Mouse (Mus musculus): Measurements from ENCODE around the gene Tpbpa.
"Not testable (repeated sequence)": the region's sequence is repeated elsewhere in the genome, so short reads cannot be mapped to it uniquely, and the experiment has no call there.

Gene Tpbpa

GRCm38 (mm10) chr13:60941884-60942283 is at the start of gene Tpbpa:
Tpbpa (minus strand) TSS chr13:60941984.
- DNase-seq (ENCODE audit: low read depth, low spot score), result not testable (repeated sequence)

GRCm38 (mm10) chr13:60986915-60987314 is 45.1 kb upstream of the Tpbpa start:
- not testable (repeated sequence) for DNase-seq (ENCODE audit: low read depth, low spot score)

DNA sequence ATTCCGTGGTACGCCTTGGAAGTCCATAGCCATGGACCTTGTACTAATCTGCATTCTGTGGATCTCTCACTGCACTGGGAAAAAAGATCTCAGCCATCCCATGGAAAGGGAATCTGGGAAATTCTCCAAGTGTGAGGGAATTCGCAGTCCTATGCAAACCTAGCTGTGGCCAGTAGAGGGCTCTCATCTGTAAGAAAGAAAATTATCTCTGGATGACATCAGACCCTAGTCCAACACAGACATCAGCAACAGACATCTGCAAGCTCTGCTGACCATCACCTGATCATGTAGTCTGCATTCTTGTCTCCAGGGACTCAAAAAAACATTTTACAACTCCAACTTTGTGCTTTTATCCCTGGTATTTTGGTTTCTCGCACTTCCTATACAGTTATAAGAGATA is 30.5 kb upstream of the Tpbpa start:
- DNase-seq (ENCODE audit: low read depth, low spot score), result not testable (repeated sequence)

DNA sequence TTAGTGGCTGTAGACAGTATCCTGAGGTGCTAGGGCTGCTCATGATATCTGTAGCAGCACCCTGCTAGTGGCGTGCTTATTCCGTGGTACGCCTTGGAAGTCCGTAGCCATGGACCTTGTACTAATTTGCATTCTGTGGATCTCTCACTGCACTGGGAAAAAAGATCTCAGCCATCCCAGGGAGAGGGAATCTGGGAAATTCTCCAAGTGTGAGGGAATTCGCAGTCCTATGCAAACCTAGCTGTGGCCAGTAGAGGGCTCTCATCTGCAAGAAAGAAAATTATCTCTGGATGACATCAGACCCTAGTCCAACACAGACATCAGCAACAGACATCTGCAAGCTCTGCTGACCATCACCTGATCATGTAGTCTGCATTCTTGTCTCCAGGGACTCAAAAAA is 22.2 kb upstream of the Tpbpa start:
- DNase-seq (ENCODE audit: low read depth, low spot score), result not testable (repeated sequence)

DNA sequence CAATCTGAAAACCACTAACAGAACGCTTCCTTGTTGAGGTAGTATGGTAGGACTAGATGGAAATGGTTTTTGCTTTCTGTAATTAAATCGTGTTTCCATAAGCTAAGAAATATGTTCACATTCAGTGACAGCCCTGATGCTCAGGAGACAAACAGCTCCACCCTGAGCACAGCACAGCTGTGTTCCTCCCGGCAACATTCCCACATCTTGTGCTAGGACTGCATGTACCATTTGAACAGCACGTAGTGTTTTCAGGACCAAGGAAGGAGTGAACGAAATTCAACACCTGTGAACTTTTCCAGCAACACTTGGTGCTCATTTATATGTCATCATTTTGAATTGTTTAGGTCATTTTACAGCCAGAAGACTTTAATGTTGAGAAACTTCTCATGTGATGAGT is 19.9 kb upstream of the Tpbpa start:
- no peak for DNase-seq (ENCODE audit: low read depth, low spot score)

GRCm38 (mm10) chr13:60936500-60936901 is 5.3 kb downstream of the Tpbpa start, which contains the start of the genes Gm49391 and Ctla2a:
Gm49391 (minus strand) TSS chr13:60936571.
Ctla2a (minus strand) TSS chr13:60936625.
- no peak for DNase-seq (ENCODE audit: low read depth, low spot score)

GRCm38 (mm10) chr13:60935490-60935889 is 6.3 kb downstream of the Tpbpa start, which contains the start of gene Gm49393:
Gm49393 (minus strand) TSS chr13:60935590.
- DNase-seq (ENCODE audit: low read depth, low spot score), result not testable (repeated sequence)

DNA sequence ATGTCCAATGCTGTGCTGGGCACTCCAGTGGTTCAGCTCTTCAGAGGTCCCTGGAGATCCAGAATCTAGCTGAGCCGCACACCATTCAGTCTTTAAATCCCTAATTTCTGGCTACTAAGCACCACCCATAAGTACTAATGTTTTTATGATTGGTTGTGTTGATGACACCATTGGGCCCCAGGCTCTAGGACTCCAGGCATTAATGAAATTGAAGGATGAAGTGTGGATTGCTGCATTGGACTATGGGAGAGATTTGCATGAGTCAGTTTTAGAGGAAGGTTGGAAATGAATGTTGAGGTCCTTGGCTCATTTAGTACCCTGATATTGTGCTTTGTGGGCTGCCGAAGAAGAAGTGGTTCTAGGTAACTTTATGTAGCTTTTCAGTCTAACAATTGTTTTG is 37.0 kb downstream of the Tpbpa start, which contains the start of gene Tpbpb:
TSS of gene Tpbpb (minus strand) at position 101 of the 400 bp plus-strand sequence.
- DNase-seq (ENCODE audit: low read depth, low spot score), result not testable (repeated sequence)

DNA sequence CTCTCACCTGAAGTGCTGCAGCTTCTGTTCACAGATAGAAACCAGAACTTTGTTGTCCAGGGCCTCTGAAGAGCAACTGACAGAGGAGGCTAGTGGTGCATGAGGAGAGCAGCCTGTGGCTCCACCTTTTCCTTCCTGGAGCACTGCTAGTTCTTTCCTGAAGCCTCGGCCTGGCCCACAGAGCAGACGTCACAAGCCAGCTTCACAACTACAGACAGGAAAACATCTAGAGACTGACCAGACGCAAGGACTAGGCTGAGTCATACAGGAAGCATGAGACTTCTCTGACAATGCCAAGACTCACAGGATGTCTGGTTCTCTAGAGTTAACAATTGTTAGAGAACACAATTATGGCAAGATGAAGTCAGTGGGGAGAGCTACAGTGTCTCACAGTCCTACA is 44.5 kb downstream of the Tpbpa start, which contains the start of gene Ctla2b:
TSS of gene Ctla2b (minus strand) at position 120 of the 400 bp plus-strand sequence.
- no peak for DNase-seq (ENCODE audit: low read depth, low spot score)

DNA sequence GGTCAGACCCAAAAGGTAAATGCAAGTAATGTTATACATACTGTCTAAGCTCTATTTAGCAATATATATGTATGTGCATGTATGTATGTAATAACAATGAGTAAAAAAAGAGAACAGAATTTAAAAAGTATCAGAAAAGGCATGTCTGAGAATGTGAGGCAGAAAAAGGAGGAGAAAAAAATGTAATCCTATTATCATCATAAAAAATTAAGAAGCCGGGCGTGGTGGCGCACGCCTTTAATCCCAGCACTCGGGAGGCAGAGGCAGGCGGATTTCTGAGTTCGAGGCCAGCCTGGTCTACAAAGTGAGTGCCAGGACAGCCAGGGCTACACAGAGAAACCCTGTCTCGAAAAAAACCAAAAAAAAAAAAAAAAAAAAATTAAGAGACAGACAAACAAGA is 45.0 kb downstream of the Tpbpa start, which contains the start of gene Gm49392:
TSS of gene Gm49392 (minus strand) at position 101 of the 400 bp plus-strand sequence.
- not testable (repeated sequence) for DNase-seq (ENCODE audit: low read depth, low spot score)

- no peak for DNase-seq (ENCODE audit: low read depth, low spot score)
Observed at GRCm38 (mm10) chr13:60895406-60896160, 46.2 kb downstream of the Tpbpa start.

- DNase-seq (ENCODE audit: low read depth, low spot score), result no peak
Observed at GRCm38 (mm10) chr13:60892301-60892700, 49.5 kb downstream of the Tpbpa start.

Measured in embryo, embryonic 11.5 days (tissue).